Mouse (Mus musculus): ENCODE results near the gene Zfp385b. TPM values are rescaled to one million over a fixed set of nuclear protein-coding genes. Genes with fewer than 3 reads are reported as not detected.
"Not testable (repeated sequence)": the region's sequence is repeated elsewhere in the genome, so short reads cannot be mapped to it uniquely, and the experiment has no call there.

Gene Zfp385b
- polyA plus RNA-seq, 1 experiment from 2014 or later = 9.6 TPM

- H3K4me3 ChIP-seq (replicated peaks; ENCODE audit: low read depth, low read length) = no peak overlapping the region
- no peak overlapping the region for H3K27ac ChIP-seq (replicated peaks; ENCODE audit: low read depth, low read length)
- no peaks in the 10 kb centered on the region for H3K36me3 ChIP-seq (ENCODE audit: control insufficient read depth, insufficient read depth, low read length)
- no peaks in the 10 kb centered on the region for H3K4me1 ChIP-seq (ENCODE audit: control insufficient read depth, insufficient read depth, low read length)
- no peak overlapping the region for H3K4me2 ChIP-seq (ENCODE audit: low read length)
- no peak for DNase-seq
- no peaks in the 10 kb centered on the region for H3K9me3 ChIP-seq (ENCODE audit: control insufficient read depth, low read length)
- no peak for ATAC-seq (ENCODE audit: low FRiP score, low TSS enrichment)
- H3K9ac ChIP-seq (replicated peaks; ENCODE audit: low read length) = no peak overlapping the region
- H3K27me3 ChIP-seq (ENCODE audit: control insufficient read depth, insufficient read depth, low read length) = no peaks in the 10 kb centered on the region
- WGBS = 86% methylated on average over 1 of the region's 1 CpGs
Observed at GRCm38 (mm10) chr2:77457120-77457519, 362.3 kb downstream of the Zfp385b start.

- no peak for ATAC-seq (ENCODE audit: low FRiP score, low TSS enrichment)
Observed at GRCm38 (mm10) chr2:77456602-77457001, 362.8 kb downstream of the Zfp385b start.

GRCm38 (mm10) chr2:77454341-77454937 is 365.0 kb downstream of the Zfp385b start:
- WGBS = 85% methylated on average over 7 of the region's 7 CpGs
- Histone ChIP-seq H3K4me3 (replicated peaks; ENCODE audit: low read depth, low read length) (no peak overlapping the region), H3K4me1 (ENCODE audit: control insufficient read depth, insufficient read depth, low read length) (no peaks in the 10 kb centered on the region), H3K36me3 (ENCODE audit: control insufficient read depth, insufficient read depth, low read length) (no peaks in the 10 kb centered on the region), H3K4me2 (ENCODE audit: low read length) (no peak overlapping the region), H3K9ac (replicated peaks; ENCODE audit: low read length) (no peak overlapping the region), H3K27me3 (ENCODE audit: control insufficient read depth, insufficient read depth, low read length) (no peaks in the 10 kb centered on the region), H3K9me3 (ENCODE audit: control insufficient read depth, low read length) (no peaks in the 10 kb centered on the region), H3K27ac (replicated peaks; ENCODE audit: low read depth, low read length) (no peak overlapping the region)
- ATAC-seq (ENCODE audit: low FRiP score, low TSS enrichment) (no peak), DNase-seq (no peak)

More at GRCm38 (mm10) chr2:77456602-77457001, 362.8 kb downstream of the Zfp385b start:
- Histone ChIP-seq H3K9me3 (ENCODE audit: control insufficient read depth, low read length) (no peaks in the 10 kb centered on the region), H3K27me3 (ENCODE audit: control insufficient read depth, insufficient read depth, low read length) (no peaks in the 10 kb centered on the region), H3K36me3 (ENCODE audit: control insufficient read depth, insufficient read depth, low read length) (no peaks in the 10 kb centered on the region), H3K4me2 (ENCODE audit: low read length) (no peak overlapping the region), H3K9ac (replicated peaks; ENCODE audit: low read length) (no peak overlapping the region), H3K27ac (replicated peaks; ENCODE audit: low read depth, low read length) (no peak overlapping the region), H3K4me1 (ENCODE audit: control insufficient read depth, insufficient read depth, low read length) (no peaks in the 10 kb centered on the region), H3K4me3 (replicated peaks; ENCODE audit: low read depth, low read length) (no peak overlapping the region)
- peak; percentile 74 for DNase-seq
- WGBS = 46% methylated on average over 4 of the region's 4 CpGs

- ATAC-seq (ENCODE audit: low FRiP score, low TSS enrichment) (no peak), DNase-seq (no peak)
- no peak overlapping the region for H3K4me3 ChIP-seq (replicated peaks; ENCODE audit: low read depth, low read length)
- peaks cover 3% of the 10 kb centered on the region; the same call in 1 of the 2 replicates for H3K4me1 ChIP-seq (ENCODE audit: control insufficient read depth, insufficient read depth, low read length)
- H3K9me3 ChIP-seq (ENCODE audit: control insufficient read depth, low read length) = no peaks in the 10 kb centered on the region
- no peaks in the 10 kb centered on the region for H3K36me3 ChIP-seq (ENCODE audit: control insufficient read depth, insufficient read depth, low read length)
- no peak overlapping the region for H3K9ac ChIP-seq (replicated peaks; ENCODE audit: low read length)
- H3K4me2 ChIP-seq (ENCODE audit: low read length) = no peak overlapping the region
- no peaks in the 10 kb centered on the region for H3K27me3 ChIP-seq (ENCODE audit: control insufficient read depth, insufficient read depth, low read length)
- 88% methylated on average over 3 of the region's 3 CpGs for WGBS
- H3K27ac ChIP-seq (replicated peaks; ENCODE audit: low read depth, low read length) = no peak overlapping the region
Observed at GRCm38 (mm10) chr2:77453786-77454185, 365.7 kb downstream of the Zfp385b start.

- H3K36me3 ChIP-seq (ENCODE audit: control insufficient read depth, insufficient read depth, low read length); DNase-seq: not testable (repeated sequence)
- 43% methylated on average over 5 of the region's 5 CpGs for WGBS
Observed at GRCm38 (mm10) chr2:77450017-77450416, 369.4 kb downstream of the Zfp385b start.

GRCm38 (mm10) chr2:77448951-77449480 is 370.4 kb downstream of the Zfp385b start:
- H3K27ac ChIP-seq (replicated peaks; ENCODE audit: low read depth, low read length) = peak overlapping the region; percentile 53
- H3K36me3 ChIP-seq (ENCODE audit: control insufficient read depth, insufficient read depth, low read length) = no peaks in the 10 kb centered on the region
- ATAC-seq (ENCODE audit: low FRiP score, low TSS enrichment) (no peak), DNase-seq (peak; percentile 67)
- no peak overlapping the region for H3K4me3 ChIP-seq (replicated peaks; ENCODE audit: low read depth, low read length)
- H3K27me3 ChIP-seq (ENCODE audit: control insufficient read depth, insufficient read depth, low read length) = no peaks in the 10 kb centered on the region
- H3K4me1 ChIP-seq (ENCODE audit: control insufficient read depth, insufficient read depth, low read length) = peaks cover 10% of the 10 kb centered on the region; the same call in 1 of the 2 replicates
- H3K4me2 ChIP-seq (ENCODE audit: low read length) = no peak overlapping the region
- 8% methylated on average over 8 of the region's 8 CpGs for WGBS
- no peak overlapping the region for H3K9ac ChIP-seq (replicated peaks; ENCODE audit: low read length)
- H3K9me3 ChIP-seq (ENCODE audit: control insufficient read depth, low read length) = no peaks in the 10 kb centered on the region

More at GRCm38 (mm10) chr2:77450017-77450416, 369.4 kb downstream of the Zfp385b start:
- not testable (repeated sequence) for H3K9me3 ChIP-seq (ENCODE audit: control insufficient read depth, low read length); H3K4me1 ChIP-seq (ENCODE audit: control insufficient read depth, insufficient read depth, low read length); ATAC-seq (ENCODE audit: low FRiP score, low TSS enrichment); H3K9ac ChIP-seq (replicated peaks; ENCODE audit: low read length); H3K27ac ChIP-seq (replicated peaks; ENCODE audit: low read depth, low read length); H3K4me2 ChIP-seq (ENCODE audit: low read length); H3K27me3 ChIP-seq (ENCODE audit: control insufficient read depth, insufficient read depth, low read length); H3K4me3 ChIP-seq (replicated peaks; ENCODE audit: low read depth, low read length)

DNA sequence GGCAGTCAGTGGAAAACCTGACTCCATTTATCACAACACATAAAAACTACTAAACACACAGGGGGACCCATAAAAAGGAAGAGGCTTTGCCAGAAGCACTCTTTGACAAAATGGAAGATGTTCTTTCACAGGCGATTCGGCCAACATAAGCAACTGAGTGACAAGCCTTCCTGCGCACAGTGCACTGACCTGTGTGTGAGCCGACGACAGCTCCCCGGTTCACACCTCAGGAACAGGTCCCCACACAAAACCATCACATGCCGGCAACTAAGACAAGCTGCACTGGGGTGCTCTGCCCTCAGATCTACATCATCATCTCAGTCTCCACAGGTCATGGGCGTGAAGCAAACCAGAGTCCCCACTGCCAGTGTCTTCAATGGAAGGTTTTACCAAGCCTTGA is 375.2 kb downstream of the Zfp385b start:
- H3K9me3 ChIP-seq (ENCODE audit: control insufficient read depth, low read length) = no peaks in the 10 kb centered on the region
- H3K36me3 ChIP-seq (ENCODE audit: control insufficient read depth, insufficient read depth, low read length) = no peaks in the 10 kb centered on the region
- H3K4me3 ChIP-seq (replicated peaks; ENCODE audit: low read depth, low read length) = no peak overlapping the region
- 95% methylated on average over 8 of the region's 8 CpGs for WGBS
- H3K4me1 ChIP-seq (ENCODE audit: control insufficient read depth, insufficient read depth, low read length) = peaks cover 10% of the 10 kb centered on the region; the same call in 1 of the 2 replicates
- no peak overlapping the region for H3K4me2 ChIP-seq (ENCODE audit: low read length)
- no peak overlapping the region for H3K9ac ChIP-seq (replicated peaks; ENCODE audit: low read length)
- no peak for DNase-seq
- no peak for ATAC-seq (ENCODE audit: low FRiP score, low TSS enrichment)
- no peak overlapping the region for H3K27ac ChIP-seq (replicated peaks; ENCODE audit: low read depth, low read length)
- H3K27me3 ChIP-seq (ENCODE audit: control insufficient read depth, insufficient read depth, low read length) = no peaks in the 10 kb centered on the region

GRCm38 (mm10) chr2:77440591-77440990 is 378.8 kb downstream of the Zfp385b start:
- Histone ChIP-seq H3K9me3 (ENCODE audit: control insufficient read depth, low read length) (no peaks in the 10 kb centered on the region), H3K9ac (replicated peaks; ENCODE audit: low read length) (no peak overlapping the region), H3K4me3 (replicated peaks; ENCODE audit: low read depth, low read length) (no peak overlapping the region), H3K4me2 (ENCODE audit: low read length) (no peak overlapping the region), H3K36me3 (ENCODE audit: control insufficient read depth, insufficient read depth, low read length) (no peaks in the 10 kb centered on the region), H3K4me1 (ENCODE audit: control insufficient read depth, insufficient read depth, low read length) (peaks cover 12% of the 10 kb centered on the region), H3K27ac (replicated peaks; ENCODE audit: low read depth, low read length) (no peak overlapping the region), H3K27me3 (ENCODE audit: control insufficient read depth, insufficient read depth, low read length) (no peaks in the 10 kb centered on the region)
- WGBS = 95% methylated on average over 2 of the region's 2 CpGs
- DNase-seq = no peak
- no peak for ATAC-seq (ENCODE audit: low FRiP score, low TSS enrichment)

DNA sequence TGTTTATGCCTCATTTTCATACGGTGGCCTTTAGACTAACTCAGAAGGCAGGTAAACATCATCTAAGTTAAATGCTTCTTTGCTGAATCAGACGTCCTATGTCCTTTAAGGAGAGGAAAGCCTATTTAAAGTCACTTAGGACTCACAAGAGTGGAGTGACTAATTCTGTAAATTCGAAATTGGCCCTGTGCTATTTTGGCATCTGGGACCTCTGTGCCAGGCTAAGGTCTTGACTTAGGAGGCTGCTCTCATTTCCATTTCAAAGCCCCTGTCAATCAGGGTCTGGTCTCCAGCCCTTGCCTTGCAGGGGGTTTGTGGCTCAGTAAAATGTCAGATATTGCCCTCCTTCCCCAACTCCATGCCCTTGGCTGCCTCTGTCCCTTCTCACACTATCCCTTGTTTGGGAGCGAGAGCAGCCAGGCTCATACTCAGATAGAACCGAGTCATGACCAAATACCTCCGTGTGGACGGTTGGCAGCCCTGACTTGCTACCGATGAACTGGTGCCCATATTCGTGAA is 383.1 kb downstream of the Zfp385b start:
- H3K4me2 ChIP-seq (ENCODE audit: low read length) = no peak overlapping the region
- ATAC-seq (ENCODE audit: low FRiP score, low TSS enrichment) = no peak
- DNase-seq = peak; percentile 36
- H3K36me3 ChIP-seq (ENCODE audit: control insufficient read depth, insufficient read depth, low read length) = no peaks in the 10 kb centered on the region
- H3K4me1 ChIP-seq (ENCODE audit: control insufficient read depth, insufficient read depth, low read length) = peaks cover 12% of the 10 kb centered on the region
- H3K27ac ChIP-seq (replicated peaks; ENCODE audit: low read depth, low read length) = no peak overlapping the region
- no peak overlapping the region for H3K9ac ChIP-seq (replicated peaks; ENCODE audit: low read length)
- no peaks in the 10 kb centered on the region for H3K9me3 ChIP-seq (ENCODE audit: control insufficient read depth, low read length)
- no peak overlapping the region for H3K4me3 ChIP-seq (replicated peaks; ENCODE audit: low read depth, low read length)
- WGBS = 26% methylated on average over 9 of the region's 9 CpGs
- H3K27me3 ChIP-seq (ENCODE audit: control insufficient read depth, insufficient read depth, low read length) = no peaks in the 10 kb centered on the region
